14 mouse cellular contexts compared by ENCODE assay signal in the genomic region with DNA sequence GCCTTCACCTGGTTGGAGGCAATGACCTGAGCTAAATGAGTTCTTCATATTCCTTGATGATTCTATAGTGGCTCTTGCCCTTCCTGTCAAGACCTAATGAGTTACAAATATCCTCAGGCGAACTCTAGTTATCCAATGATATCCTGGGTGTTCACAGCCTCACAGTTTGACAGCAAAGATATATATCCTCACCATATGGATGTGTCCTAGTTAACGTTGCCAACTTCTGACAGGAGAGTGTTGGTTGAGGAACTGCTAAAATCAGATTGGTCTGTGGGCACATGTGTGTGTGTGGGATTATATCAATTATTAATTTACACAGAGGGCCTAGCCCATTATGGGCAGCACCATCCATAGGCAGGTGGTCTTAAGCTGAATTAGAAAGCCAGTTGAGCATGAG.
"Had no signal": no experiment of that assay in that cellular context is flagged by ENCODE, and none has a peak within 500 bp of the region (broad histone marks: within the 10 kb centered on the region; RNA-seq: fewer than 3 reads in every experiment).

No protein-coding gene starts in this region.

- H3K4me1 ChIP-seq: midbrain, embryonic 15.5 days had no signal

- H3K27me3 ChIP-seq: midbrain, embryonic 15.5 days; neural tube, embryonic 12.5 days had no signal

- H3K27ac ChIP-seq: liver, embryonic 14.5 days; midbrain, embryonic 13.5 days; midbrain, embryonic 15.5 days; neural tube, embryonic 12.5 days had no signal

- DNase-seq: lung, adult 18-20 months; lung, embryonic 14.5 days; lung, postnatal 10 days; lung, postnatal 4 days; right cerebral cortex, postnatal 14 days; spleen, adult 18-20 months; thymus, adult 2 months; thymus, postnatal 14 days; thymus, postnatal 36 days had no signal

- H3K9me3 ChIP-seq: megakaryocyte, embryonic 14.5 days; midbrain, embryonic 13.5 days; midbrain, embryonic 15.5 days; neural tube, embryonic 12.5 days had no signal

- H3K4me3 ChIP-seq: megakaryocyte, embryonic 14.5 days; midbrain, embryonic 13.5 days; midbrain, embryonic 15.5 days; neural tube, embryonic 12.5 days had no signal

- H3K36me3 ChIP-seq: midbrain, embryonic 13.5 days; midbrain, embryonic 15.5 days; neural tube, embryonic 12.5 days had no signal
